27 mouse cellular contexts compared by ENCODE assay signal in genomic region chr9:99639957-99640356, GRCm38 (mm10). TPM values are rescaled to one million over a fixed set of nuclear protein-coding genes. Genes with fewer than 3 reads are reported as not detected.
DNase-seq lines count a peak whose midpoint lies in the region; ATAC-seq lines count a peak whose summit lies in the region.
"Had no signal": no experiment of that assay in that cellular context is flagged by ENCODE, and none has a peak within 500 bp of the region (broad histone marks: within the 10 kb centered on the region; RNA-seq: fewer than 3 reads in every experiment).

No protein-coding gene starts in this region.

- peaks cover 15% of the 10 kb centered on the region for H3K36me3 ChIP-seq in midbrain, embryonic 11.5 days (ENCODE audit: control insufficient read depth, insufficient read depth, low read length)
- H3K36me3 ChIP-seq in midbrain, embryonic 14.5 days (ENCODE audit: control insufficient read depth, insufficient read depth, low read length): peaks cover 14% of the 10 kb centered on the region; the same call in 1 of the 2 replicates
- 0 out of 2 replicates have a peak, but pooled peaks cover 10% of the 10 kb centered on the region for H3K36me3 ChIP-seq in intestine, embryonic 15.5 days
- peaks cover 20% of the 10 kb centered on the region for H3K36me3 ChIP-seq in stomach, embryonic 16.5 days (ENCODE audit: control insufficient read depth, insufficient read depth, low read length)

- no peaks in the 10 kb centered on the region for H3K27me3 ChIP-seq in midbrain, embryonic 11.5 days (ENCODE audit: control insufficient read depth, insufficient read depth, low read length)
- no peaks in the 10 kb centered on the region for H3K27me3 ChIP-seq in midbrain, embryonic 14.5 days (ENCODE audit: control insufficient read depth, insufficient read depth, low read length)
- H3K27me3 ChIP-seq in intestine, embryonic 15.5 days (replicated peaks): no peaks in the 10 kb centered on the region
- no peaks in the 10 kb centered on the region for H3K27me3 ChIP-seq in stomach, embryonic 16.5 days (ENCODE audit: control insufficient read depth, insufficient read depth, low read length)
- H3K27me3 ChIP-seq: embryonic facial prominence, embryonic 12.5 days; forebrain, embryonic 12.5 days; heart, embryonic 12.5 days; Patski had no signal

- H3K4me1 ChIP-seq in midbrain, embryonic 11.5 days (ENCODE audit: control insufficient read depth, insufficient read depth, low read length): no peaks in the 10 kb centered on the region
- no peaks in the 10 kb centered on the region for H3K4me1 ChIP-seq in midbrain, embryonic 14.5 days (ENCODE audit: control insufficient read depth, insufficient read depth, low read length)
- 0 out of 2 replicates have a peak, but pooled peaks cover 3% of the 10 kb centered on the region for H3K4me1 ChIP-seq in intestine, embryonic 15.5 days (replicated peaks)
- H3K4me1 ChIP-seq in stomach, embryonic 16.5 days (ENCODE audit: control insufficient read depth, insufficient read depth, low read length): peaks cover 3% of the 10 kb centered on the region; the same call in 1 of the 2 replicates
- H3K4me1 ChIP-seq: embryonic facial prominence, embryonic 12.5 days; forebrain, embryonic 12.5 days; hindbrain, embryonic 10.5 days had no signal

- H3K9ac ChIP-seq in midbrain, embryonic 11.5 days (ENCODE audit: low read length): no peak overlapping the region
- no peak overlapping the region for H3K9ac ChIP-seq in midbrain, embryonic 14.5 days (replicated peaks; ENCODE audit: low read length)
- H3K9ac ChIP-seq in intestine, embryonic 15.5 days: no peak overlapping the region
- no peak overlapping the region for H3K9ac ChIP-seq in stomach, embryonic 16.5 days (ENCODE audit: low read length)
- H3K9ac ChIP-seq: embryonic facial prominence, embryonic 12.5 days; forebrain, embryonic 12.5 days; forebrain, postnatal 0 days; heart, embryonic 12.5 days; hindbrain, embryonic 14.5 days had no signal

- peak; percentile 42 for DNase-seq in adrenal gland, adult 2 months
- no peak for DNase-seq in adrenal gland, adult 18-20 months (ENCODE audit: low spot score in 2 of 2)
- DNase-seq in midbrain, embryonic 11.5 days (ENCODE audit: low spot score, missing footprints): peak; percentile 21
- DNase-seq in midbrain, embryonic 14.5 days: no peak
- DNase-seq in cerebellum, adult 9-10 months: no peak
- DNase-seq: adrenal gland, postnatal 14 days; B cell, adult 2 months; cerebellum, adult 2 months; cerebellum, postnatal 25 days; forebrain, postnatal 0 days; gastrocnemius, postnatal 14 days had no signal

- no peak for ATAC-seq in midbrain, embryonic 11.5 days (ENCODE audit: low FRiP score)
- no peak for ATAC-seq in midbrain, embryonic 14.5 days (ENCODE audit: low FRiP score, low TSS enrichment)
- peak; percentile 90 for ATAC-seq in intestine, embryonic 15.5 days
- peak; percentile 92 for ATAC-seq in stomach, embryonic 16.5 days (ENCODE audit: insufficient read depth, low FRiP score)
- no peak for ATAC-seq in cerebellum, adult (ENCODE audit: insufficient number of reproducible peaks, low FRiP score, low TSS enrichment)
- ATAC-seq: activated CD4-positive, CD25-positive, alpha-beta regulatory T cell, adult 4 months; forebrain, postnatal 0 days; Patski had no signal

- H3K4me3 ChIP-seq in midbrain, embryonic 11.5 days (ENCODE audit: low read depth, low read length): no peak overlapping the region
- H3K4me3 ChIP-seq in midbrain, embryonic 14.5 days (replicated peaks; ENCODE audit: low read depth, low read length): no peak overlapping the region
- H3K4me3 ChIP-seq in intestine, embryonic 15.5 days (replicated peaks): no peak overlapping the region
- no peak overlapping the region for H3K4me3 ChIP-seq in stomach, embryonic 16.5 days (replicated peaks; ENCODE audit: low read length)
- H3K4me3 ChIP-seq: embryonic facial prominence, embryonic 12.5 days; forebrain, embryonic 12.5 days; heart, embryonic 12.5 days; hindbrain, embryonic 10.5 days had no signal

- no peak overlapping the region for H3K4me2 ChIP-seq in midbrain, embryonic 11.5 days
- H3K4me2 ChIP-seq in midbrain, embryonic 14.5 days (ENCODE audit: low read length): no peak overlapping the region
- no peak overlapping the region for H3K4me2 ChIP-seq in intestine, embryonic 15.5 days (replicated peaks)
- H3K4me2 ChIP-seq in stomach, embryonic 16.5 days (ENCODE audit: low read depth, low read length): no peak overlapping the region
- H3K4me2 ChIP-seq: embryonic facial prominence, embryonic 12.5 days; forebrain, embryonic 12.5 days; heart, embryonic 12.5 days; hindbrain, embryonic 14.5 days had no signal

- 90% methylated on average over 5 of the region's 5 CpGs for WGBS in midbrain, embryonic 11.5 days
- 93% methylated on average over 5 of the region's 5 CpGs for WGBS in midbrain, embryonic 14.5 days
- 71% methylated on average over 5 of the region's 5 CpGs for WGBS in intestine, embryonic 15.5 days
- WGBS in stomach, embryonic 16.5 days: 68% methylated on average over 5 of the region's 5 CpGs

- H3K9me3 ChIP-seq in midbrain, embryonic 11.5 days (ENCODE audit: control insufficient read depth, low read length): no peaks in the 10 kb centered on the region
- H3K9me3 ChIP-seq in midbrain, embryonic 14.5 days (ENCODE audit: control insufficient read depth, low read length): no peaks in the 10 kb centered on the region
- H3K9me3 ChIP-seq in intestine, embryonic 15.5 days: no peaks in the 10 kb centered on the region
- H3K9me3 ChIP-seq in stomach, embryonic 16.5 days (replicated peaks; ENCODE audit: control insufficient read depth, low read length): no peaks in the 10 kb centered on the region
- H3K9me3 ChIP-seq: embryonic facial prominence, embryonic 12.5 days; forebrain, embryonic 12.5 days; heart, embryonic 12.5 days; hindbrain, embryonic 10.5 days had no signal

- no peak overlapping the region for H3K27ac ChIP-seq in midbrain, embryonic 11.5 days (ENCODE audit: low read depth, low read length)
- H3K27ac ChIP-seq in midbrain, embryonic 14.5 days (replicated peaks; ENCODE audit: low read depth, low read length): no peak overlapping the region
- H3K27ac ChIP-seq in intestine, embryonic 15.5 days: no peak overlapping the region
- peak overlapping the region; percentile 84 for H3K27ac ChIP-seq in stomach, embryonic 16.5 days (ENCODE audit: low read length)
- H3K27ac ChIP-seq: embryonic facial prominence, embryonic 12.5 days; forebrain, embryonic 12.5 days; hindbrain, embryonic 10.5 days; hindbrain, embryonic 14.5 days had no signal

RNA-seq across cellular contexts. Expression of gene Dzip1l, which starts 10.7 kb away (rescaled TPM):
- 1 to 10 TPM; 3.7 to 6.8 TPM for total RNA-seq in adrenal gland, adult 2 months (2021)
- polyA plus RNA-seq in adrenal gland, adult 2 months (2012; rRNA removed): 2.5 and 4.0 TPM in 2 replicates
- total RNA-seq in adrenal gland, adult 18-20 months (2021): 1 to 10 TPM; 3.0 to 4.3 TPM
- polyA plus RNA-seq in midbrain, embryonic 11.5 days (2014; fragmentation: Nextera tagmentation; extraction: Ambion mirVana): 12.6 and 13.0 TPM in 2 replicates
- polyA plus RNA-seq in midbrain, embryonic 14.5 days (2014; fragmentation: Nextera tagmentation; extraction: Ambion mirVana): 4.8 and 7.9 TPM in 2 replicates
- polyA plus RNA-seq in intestine, embryonic 15.5 days (2015; fragmentation: Nextera tagmentation; extraction: Ambion mirVana): 11.7 and 13.4 TPM in 2 replicates
- polyA plus RNA-seq in stomach, embryonic 16.5 days (2015; fragmentation: Nextera tagmentation; extraction: Ambion mirVana): 13.3 and 18.3 TPM in 2 replicates
- total RNA-seq: granulocyte monocyte progenitor cell, adult 5-6 weeks; MEL had no signal

RNA-seq across cellular contexts. Expression of gene A4gnt, which starts 27.7 kb away (rescaled TPM):
- not detected for total RNA-seq in adrenal gland, adult 2 months (2021)
- not detected in 2 replicates for polyA plus RNA-seq in adrenal gland, adult 2 months (2012; rRNA removed)
- total RNA-seq in adrenal gland, adult 18-20 months (2021): not detected
- polyA plus RNA-seq in midbrain, embryonic 11.5 days (2014; fragmentation: Nextera tagmentation; extraction: Ambion mirVana): not detected in 2 replicates
- polyA plus RNA-seq in midbrain, embryonic 14.5 days (2014; fragmentation: Nextera tagmentation; extraction: Ambion mirVana): not detected in 2 replicates
- polyA plus RNA-seq in intestine, embryonic 15.5 days (2015; fragmentation: Nextera tagmentation; extraction: Ambion mirVana): 0.92 and 0.96 TPM in 2 replicates
- polyA plus RNA-seq in stomach, embryonic 16.5 days (2015; fragmentation: Nextera tagmentation; extraction: Ambion mirVana): 2.2 and 2.9 TPM in 2 replicates
- total RNA-seq: adrenal gland, postnatal 14 days; gastrocnemius, adult 18-20 months; gastrocnemius, postnatal 14 days; granulocyte monocyte progenitor cell, adult 5-6 weeks; heart, adult 8-10 months; heart, postnatal 25 days had no signal
- polyA plus RNA-seq: activated CD4-positive, CD25-positive, alpha-beta regulatory T cell, adult 4 months; cerebellum, adult 2 months; embryonic facial prominence, embryonic 12.5 days; forebrain, embryonic 12.5 days; forebrain, postnatal 0 days; heart, embryonic 12.5 days; heart, embryonic 16.5 days; hindbrain, embryonic 10.5 days; hindbrain, embryonic 14.5 days; Patski had no signal

Comparison
In these comparisons a context has a peak if more than half of its experiments do, and no peak if none do; other contexts are left out.
1. DNase-seq: peak in adrenal gland, adult 2 months (single experiment) and midbrain, embryonic 11.5 days (single experiment); none in adrenal gland, adult 18-20 months (0 of 2), midbrain, embryonic 14.5 days (single experiment) and cerebellum, adult 9-10 months (single experiment).
2. ATAC-seq: peak in intestine, embryonic 15.5 days (single experiment) and stomach, embryonic 16.5 days (single experiment); none in midbrain, embryonic 11.5 days (single experiment), midbrain, embryonic 14.5 days (single experiment) and cerebellum, adult (single experiment).